Mouse (Mus musculus) CD4-positive naive resting alpha-beta T cell, adult 76 days (primary cell): ENCODE measurements around the gene Lama2. TPM values are rescaled to one million over a fixed set of nuclear protein-coding genes. Genes with fewer than 3 reads are reported as not detected.

Experiments used
- total RNA-seq: library from RNA; stranded (reverse); gene quantifications from one replicate; pipeline ENCODE4 v1.2.4, GENCODE M21; 2023

Gene Lama2
- total RNA-seq = not detected

GRCm38 (mm10) chr10:27619658-27620057 is at the start of gene Lama2:
Lama2 (minus strand) TSS chr10:27619758.

